Comparison of ENCODE assay signal across 8 mouse cellular contexts in genomic region chr7:73534937-73535860, GRCm38 (mm10). TPM values are rescaled to one million over a fixed set of nuclear protein-coding genes. Genes with fewer than 3 reads are reported as not detected.
A peak's percentile ranks its signal among the peaks of the same experiment; 100 is the strongest.
DNase-seq lines count a peak whose midpoint lies in the region; ATAC-seq and TF ChIP-seq lines count a peak whose summit lies in the region.

No protein-coding gene starts in this region.

- ATAC-seq in kidney, embryonic 16.5 days (ENCODE audit: low FRiP score, low TSS enrichment): no peak
- no peak for ATAC-seq in liver, embryonic 12.5 days
- no peak for ATAC-seq in erythroid progenitor cell, adult 5-6 weeks (replicated peaks; ENCODE audit: low FRiP score, poor library complexity, severe bottlenecking)

- H3K4me1 ChIP-seq in kidney, embryonic 16.5 days (ENCODE audit: insufficient read depth, low read length): peaks cover 50% of the 10 kb centered on the region
- no peaks in the 10 kb centered on the region for H3K4me1 ChIP-seq in ES-Bruce4 (ENCODE audit: control insufficient read depth, insufficient read depth, low read length)
- H3K4me1 ChIP-seq in liver, embryonic 12.5 days: peaks cover 62% of the 10 kb centered on the region

- TF ChIP-seq POLR2A in ES-Bruce4 (IDR thresholded peaks at IDR 0.05; ENCODE audit: insufficient read depth, low read length): no peak

- no peaks in the 10 kb centered on the region for H3K27me3 ChIP-seq in kidney, embryonic 16.5 days (ENCODE audit: insufficient read depth, low read length)
- no peaks in the 10 kb centered on the region for H3K27me3 ChIP-seq in ES-Bruce4 (ENCODE audit: control insufficient read depth, insufficient read depth, low read length, poor library complexity, severe bottlenecking)
- no peaks in the 10 kb centered on the region for H3K27me3 ChIP-seq in liver, embryonic 12.5 days (replicated peaks)

- no peaks in the 10 kb centered on the region for H3K9me3 ChIP-seq in kidney, embryonic 16.5 days (ENCODE audit: low read length)
- H3K9me3 ChIP-seq in ES-Bruce4 (replicated peaks; ENCODE audit: control insufficient read depth, insufficient read depth, low read length, poor library complexity, severe bottlenecking): no peaks in the 10 kb centered on the region
- H3K9me3 ChIP-seq in liver, embryonic 12.5 days (replicated peaks): no peaks in the 10 kb centered on the region

- H3K36me3 ChIP-seq in kidney, embryonic 16.5 days (ENCODE audit: insufficient read depth, low read length): no peaks in the 10 kb centered on the region; the same call in 1 of the 2 replicates
- H3K36me3 ChIP-seq in ES-Bruce4 (ENCODE audit: control insufficient read depth, insufficient read depth, low read length, poor library complexity, severe bottlenecking): peaks cover 1% of the 10 kb centered on the region
- H3K36me3 ChIP-seq in liver, embryonic 12.5 days: peaks cover 53% of the 10 kb centered on the region

- WGBS in kidney, embryonic 16.5 days: 78% methylated on average over 2 of the region's 2 CpGs
- WGBS in liver, embryonic 12.5 days (ENCODE audit: insufficient replicate concordance): 60% methylated on average over 2 of the region's 2 CpGs

- no peak for TF ChIP-seq CTCF in ES-Bruce4 (IDR thresholded peaks at IDR 0.05; ENCODE audit: low read depth, low read length)

- no peak for TF ChIP-seq EP300 in ES-Bruce4 (IDR thresholded peaks at IDR 0.05; ENCODE audit: insufficient read depth, low read depth, low read length)

- H3K4me2 ChIP-seq in kidney, embryonic 16.5 days (replicated peaks; ENCODE audit: low read depth, low read length): no peak overlapping the region
- no peak overlapping the region for H3K4me2 ChIP-seq in liver, embryonic 12.5 days

- no peak overlapping the region for H3K4me3 ChIP-seq in kidney, embryonic 16.5 days (ENCODE audit: low read length)
- no peak overlapping the region for H3K4me3 ChIP-seq in ES-Bruce4 (ENCODE audit: low read depth, low read length)
- no peak overlapping the region for H3K4me3 ChIP-seq in liver, embryonic 12.5 days

- H3K9ac ChIP-seq in kidney, embryonic 16.5 days (replicated peaks; ENCODE audit: low read length): 0 out of 2 replicates have a peak overlapping the region, but pooled peaks have one; percentile 1
- H3K9ac ChIP-seq in ES-Bruce4 (ENCODE audit: low read depth, poor library complexity, severe bottlenecking): peak overlapping the region; percentile 66
- no peak overlapping the region for H3K9ac ChIP-seq in liver, embryonic 12.5 days

- peak overlapping the region; percentile 67 for H3K27ac ChIP-seq in kidney, embryonic 16.5 days (ENCODE audit: low read length)
- peak overlapping the region; percentile 94 for H3K27ac ChIP-seq in ES-Bruce4 (ENCODE audit: insufficient read depth, low read length)
- peak overlapping the region; percentile 55 for H3K27ac ChIP-seq in liver, embryonic 12.5 days

- no peak for DNase-seq in kidney, postnatal 14 days
- DNase-seq in adipocyte (ENCODE audit: low spot score): peak; percentile 37
- no peak for DNase-seq in right cerebral cortex, postnatal 4 days
- no peak for DNase-seq in lung, adult 18-20 months

RNA-seq across cellular contexts. Expression of gene Chd2, which starts 6.4 kb away (rescaled TPM):
- 45.3 and 59.0 TPM in 2 replicates for polyA plus RNA-seq in kidney, embryonic 16.5 days (2015; fragmentation: Nextera tagmentation; extraction: Ambion mirVana)
- 103 and 104 TPM in 2 replicates for polyA plus RNA-seq in ES-Bruce4 (2011; ENCODE audit: insufficient read depth, insufficient read length, low read depth, missing spikeins)
- polyA plus RNA-seq in liver, embryonic 12.5 days (2016; fragmentation: Nextera tagmentation; extraction: Ambion mirVana): 26.2 and 28.9 TPM in 2 replicates
- 63.1 and 106 TPM in 2 replicates for total RNA-seq in erythroid progenitor cell, adult 5-6 weeks (2015; ENCODE audit: low replicate concordance)
- 179 and 206 TPM in 2 replicates for total RNA-seq in erythroid progenitor cell, adult 5-6 weeks (2017; ENCODE audit: low replicate concordance)
